Mouse (Mus musculus) heart, embryonic 14.5 days (tissue): ENCODE measurements around the gene Cys1. TPM values are rescaled to one million over a fixed set of nuclear protein-coding genes. Genes with fewer than 3 reads are reported as not detected.
A peak's percentile ranks its signal among the peaks of the same experiment; 100 is the strongest.

ENCODE experiments used
- ATAC-seq: fragments of 200-750 bp; cut with Nextera tagmentation; 2 replicates; pipeline ENCODE4 v1.8.0; 2017; ENCODE audit warnings: low read depth, moderate TSS enrichment; ENCODE audit not compliant: insufficient number of reproducible peaks, insufficient read depth, low FRiP score
- H3K27ac ChIP-seq, 2 experiments: fragments of 200-500 bp in 1 of 2; fragments of 300-500 bp in 1 of 2; sonication (generic) in 1 of 2; replicated peaks in 1 of 2; 2 replicates each; pipeline ENCODE4 v1.5.1; 2012 to 2014; ENCODE audit warnings: low read depth in 2 of 2, low read length in 2 of 2, control low read depth in 1 of 2, mild to moderate bottlenecking in 1 of 2, mixed read lengths in 1 of 2; ENCODE audit not compliant: control insufficient read depth in 1 of 2, insufficient read depth in 1 of 2
- H3K27me3 ChIP-seq: fragments of 300-500 bp; sonication (generic); 2 replicates; pipeline ENCODE4 v1.6.1; 2014; ENCODE audit warnings: mild to moderate bottlenecking, low read length, control low read depth; ENCODE audit not compliant: control insufficient read depth, insufficient read depth
- H3K36me3 ChIP-seq: fragments of 300-500 bp; sonication (generic); 2 replicates; pipeline ENCODE4 v1.6.1; 2014; ENCODE audit warnings: mild to moderate bottlenecking, control low read depth, low read length, mixed read lengths; ENCODE audit not compliant: control insufficient read depth, insufficient read depth
- H3K4me1 ChIP-seq, 2 experiments: fragments of 200-500 bp in 1 of 2; fragments of 300-500 bp in 1 of 2; sonication (generic) in 1 of 2; 2 replicates each; pipeline ENCODE4 v1.6.1; 2012 to 2014; ENCODE audit warnings: low read length in 2 of 2, control low read depth in 1 of 2, mixed read lengths in 1 of 2; ENCODE audit not compliant: control insufficient read depth in 2 of 2, insufficient read depth in 2 of 2
- H3K4me2 ChIP-seq: fragments of 300-500 bp; sonication (generic); 2 replicates; pipeline ENCODE4 v1.6.1; 2014; ENCODE audit warnings: mild to moderate bottlenecking, low read length
- H3K4me3 ChIP-seq, 2 experiments: fragments of 200-500 bp in 1 of 2; fragments of 300-500 bp in 1 of 2; sonication (generic) in 1 of 2; 2 replicates each; pipeline ENCODE4 v1.5.1; 2012 to 2014; ENCODE audit warnings: low read length in 2 of 2, mild to moderate bottlenecking in 2 of 2, control low read depth in 1 of 2, low read depth in 1 of 2, moderate library complexity in 1 of 2; ENCODE audit not compliant: control insufficient read depth in 1 of 2, insufficient read depth in 1 of 2
- H3K9ac ChIP-seq: fragments of 300-500 bp; sonication (generic); 2 replicates; pipeline ENCODE4 v1.6.1; 2014; ENCODE audit warnings: mild to moderate bottlenecking, low read length
- H3K9me3 ChIP-seq: fragments of 300-500 bp; sonication (generic); 2 replicates; pipeline ENCODE4 v1.6.1; 2016; ENCODE audit warnings: low read length, control low read depth; ENCODE audit not compliant: control insufficient read depth
- WGBS: fragments of 180-500 bp; shearing (Covaris S2); extraction: QIAGEN DNeasy Blood & Tissue Kit; methylation state at CpG from one replicate; pipeline ENCODE4 v1.1.7; 2014; 5-methylcytosine and 5-hydroxymethylcytosine counted together
- polyA plus RNA-seq: library from polyadenylated mRNA; unstranded; fragments of >200 nt; fragmentation: Nextera tagmentation; extraction: Ambion mirVana; gene quantifications from 2 replicates; pipeline ENCODE4 v1.2.1, GENCODE M21; 2014

Gene Cys1
- polyA plus RNA-seq, 1 experiment from 2014 or later: 0.91 TPM

GRCm38 (mm10) chr12:24654065-24654862, 27.3 kb downstream of the Cys1 start:
- Histone ChIP-seq H3K36me3 (peaks cover 61% of the 10 kb centered on the region), H3K9ac (no peak overlapping the region), H3K9me3 (no peaks in the 10 kb centered on the region), H3K27ac (no peak overlapping the region), H3K4me3 (no peak overlapping the region), H3K4me1 (peaks cover 16 to 67% of the 10 kb centered on the region in 2 experiments), H3K4me2 (no peak overlapping the region), H3K27me3 (no peaks in the 10 kb centered on the region)
- 83% methylated on average over 16 of the region's 16 CpGs for WGBS
- ATAC-seq: no peak

- Histone ChIP-seq H3K4me1 (peaks cover 16 to 45% of the 10 kb centered on the region in 2 experiments), H3K9me3 (no peaks in the 10 kb centered on the region), H3K27ac (peak overlapping the region; percentile 93 to 97), H3K4me3 (peak overlapping the region; percentile 79 to 84), H3K36me3 (peaks cover 36% of the 10 kb centered on the region), H3K27me3 (no peaks in the 10 kb centered on the region), H3K4me2 (peak overlapping the region; percentile 82), H3K9ac (peak overlapping the region; percentile 96)
- ATAC-seq: peak; percentile 84
- WGBS: 1% methylated on average over 36 of the region's 36 CpGs
Measured at GRCm38 (mm10) chr12:24651642-24652342, 29.8 kb downstream of the Cys1 start.

DNA sequence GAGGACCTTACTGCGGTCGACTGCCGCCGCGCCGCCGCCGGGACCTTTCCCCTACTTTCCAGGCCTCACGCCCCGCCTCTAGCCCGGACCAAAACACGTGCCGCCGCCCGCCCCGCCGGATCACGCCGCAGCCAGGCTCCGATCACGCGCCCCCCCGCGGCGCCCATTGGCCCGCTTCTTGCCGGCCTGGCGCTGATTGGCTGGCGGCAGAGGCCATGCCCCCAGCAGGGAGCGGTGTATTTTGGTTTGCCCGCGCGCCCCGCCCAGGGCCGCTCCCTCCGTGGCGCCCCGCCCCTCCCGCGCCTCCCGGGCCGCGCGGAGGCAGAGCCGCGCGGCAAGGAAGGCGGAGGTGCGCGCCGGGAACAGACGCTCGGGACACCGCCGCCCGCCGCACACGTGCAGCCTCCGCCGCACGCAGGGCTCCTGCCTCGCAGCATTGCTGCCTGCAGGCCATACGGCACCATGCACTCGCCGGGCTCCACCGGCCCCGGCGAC, 30.5 kb downstream of the Cys1 start, which contains the start of gene Klf11:
TSS of gene Klf11 (plus strand) at position 212 of the 495 bp plus-strand sequence.
- H3K36me3 ChIP-seq: peaks cover 29% of the 10 kb centered on the region
- H3K4me1 ChIP-seq: peaks cover 16 to 38% of the 10 kb centered on the region in 2 experiments
- no peaks in the 10 kb centered on the region for H3K27me3 ChIP-seq
- H3K9me3 ChIP-seq: no peaks in the 10 kb centered on the region
- peak within 1 kb of the TSS; percentile 96 for H3K9ac ChIP-seq
- peak within 1 kb of the TSS; percentile 79 to 84 for H3K4me3 ChIP-seq
- H3K4me2 ChIP-seq: peak within 1 kb of the TSS; percentile 82
- WGBS: under 1% methylated on average over 68 of the region's 68 CpGs
- ATAC-seq: peak; percentile 95
- H3K27ac ChIP-seq: peak within 1 kb of the TSS; percentile 93 to 97

GRCm38 (mm10) chr12:24650415-24651062, 31.1 kb downstream of the Cys1 start:
- ATAC-seq: no peak
- H3K9ac ChIP-seq: peak overlapping the region; percentile 63
- H3K4me3 ChIP-seq: peak overlapping the region; percentile 53 to 79
- peak overlapping the region; percentile 88 to 89 for H3K27ac ChIP-seq
- H3K4me1 ChIP-seq: peaks cover 16 to 35% of the 10 kb centered on the region in 2 experiments
- H3K36me3 ChIP-seq: peaks cover 24% of the 10 kb centered on the region
- H3K27me3 ChIP-seq: no peaks in the 10 kb centered on the region
- H3K9me3 ChIP-seq: no peaks in the 10 kb centered on the region
- H3K4me2 ChIP-seq: peak overlapping the region; percentile 70
- 5% methylated on average over 22 of the region's 22 CpGs for WGBS

- Histone ChIP-seq H3K27ac (no peak overlapping the region), H3K4me2 (no peak overlapping the region), H3K4me1 (peaks cover 18 to 25% of the 10 kb centered on the region in 2 experiments), H3K27me3 (no peaks in the 10 kb centered on the region), H3K4me3 (no peak overlapping the region), H3K9ac (no peak overlapping the region), H3K36me3 (no peaks in the 10 kb centered on the region), H3K9me3 (no peaks in the 10 kb centered on the region)
- no peak for ATAC-seq
- 81% methylated on average over 1 of the region's 1 CpGs for WGBS
Measured at GRCm38 (mm10) chr12:24648094-24648493, 33.5 kb downstream of the Cys1 start.

DNA sequence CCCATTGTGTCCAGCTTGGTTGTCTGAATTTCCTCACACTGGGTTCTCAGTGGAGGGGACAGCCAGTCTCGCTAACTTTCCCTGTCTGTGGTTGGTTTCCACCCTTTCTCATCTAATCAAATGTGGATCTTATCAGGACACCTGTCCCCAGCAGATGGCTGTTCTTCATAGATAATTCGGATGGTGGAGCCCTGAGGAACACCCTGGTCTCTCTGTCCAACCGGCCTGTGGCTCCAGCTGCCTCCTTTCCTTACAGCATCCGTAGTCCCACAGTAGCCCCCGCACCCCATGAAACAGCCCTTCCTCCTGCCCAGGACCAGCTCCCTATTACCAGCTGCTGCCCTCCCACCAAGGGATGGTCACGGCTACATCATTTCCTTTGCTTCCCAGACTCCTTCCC, 35.7 kb downstream of the Cys1 start:
- Histone ChIP-seq H3K4me1 (peaks cover 10 to 20% of the 10 kb centered on the region in 2 experiments), H3K4me3 (no peak overlapping the region), H3K9me3 (no peaks in the 10 kb centered on the region), H3K36me3 (no peaks in the 10 kb centered on the region), H3K27ac (no peak overlapping the region), H3K9ac (no peak overlapping the region), H3K27me3 (no peaks in the 10 kb centered on the region), H3K4me2 (no peak overlapping the region)
- WGBS: 74% methylated on average over 6 of the region's 6 CpGs
- ATAC-seq: no peak

- WGBS: 42% methylated on average over 1 of the region's 1 CpGs
- no peak overlapping the region for H3K9ac ChIP-seq
- peaks cover 4 to 14% of the 10 kb centered on the region in 2 experiments; a peak in 3 of 4 replicates for H3K4me1 ChIP-seq
- H3K4me2 ChIP-seq: no peak overlapping the region
- H3K36me3 ChIP-seq: no peaks in the 10 kb centered on the region
- ATAC-seq: peak; percentile 37; the same call in 1 of the 2 replicates
- no peaks in the 10 kb centered on the region for H3K27me3 ChIP-seq
- no peak overlapping the region; a peak in 1 of 4 replicates for H3K27ac ChIP-seq
- no peak overlapping the region for H3K4me3 ChIP-seq
- H3K9me3 ChIP-seq: no peaks in the 10 kb centered on the region
Measured at GRCm38 (mm10) chr12:24644125-24644571, 37.5 kb downstream of the Cys1 start.
